In genomic region chr6:143176076-143176475, GRCm38 (mm10) we compare ENCODE assay signal across 23 mouse cellular contexts.
"Had no signal": no experiment of that assay in that cellular context is flagged by ENCODE, and none has a peak within 500 bp of the region (broad histone marks: within the 10 kb centered on the region; RNA-seq: fewer than 3 reads in every experiment).

No protein-coding gene starts in this region.

- H3K4me2 ChIP-seq: heart, embryonic 12.5 days; hindbrain, embryonic 13.5 days; hindbrain, embryonic 15.5 days; kidney, embryonic 15.5 days; limb, embryonic 13.5 days; limb, embryonic 15.5 days; liver, embryonic 12.5 days had no signal

- H3K9me3 ChIP-seq: heart, embryonic 10.5 days; heart, embryonic 12.5 days; hindbrain, embryonic 13.5 days; hindbrain, embryonic 15.5 days; kidney, embryonic 15.5 days; limb, embryonic 13.5 days; limb, embryonic 15.5 days; liver, embryonic 12.5 days had no signal

- ATAC-seq: liver, embryonic 12.5 days had no signal

- H3K4me3 ChIP-seq: gastrocnemius, adult 2 months; heart, embryonic 10.5 days; heart, embryonic 12.5 days; hindbrain, embryonic 13.5 days; hindbrain, embryonic 15.5 days; kidney, embryonic 15.5 days; limb, embryonic 13.5 days; limb, embryonic 15.5 days; liver, embryonic 12.5 days had no signal

- DNase-seq: gastrocnemius, adult 2 months; gastrocnemius, postnatal 10 days; gastrocnemius, postnatal 36 days; heart, adult 18-20 months; heart, postnatal 36 days; kidney, adult 11 months; kidney, adult 2 months; kidney, adult 9 months; kidney, postnatal 36 days; layer of hippocampus, adult 9-11 months; layer of hippocampus, postnatal 36 days; left cerebral cortex, postnatal 4 days had no signal

- H3K9ac ChIP-seq: heart, embryonic 12.5 days; hindbrain, embryonic 13.5 days; hindbrain, embryonic 15.5 days; kidney, embryonic 15.5 days; limb, embryonic 13.5 days; limb, embryonic 15.5 days; liver, embryonic 12.5 days; liver, embryonic 14.5 days had no signal

- H3K27me3 ChIP-seq: heart, embryonic 12.5 days; hindbrain, embryonic 13.5 days; hindbrain, embryonic 15.5 days; kidney, embryonic 15.5 days; limb, embryonic 13.5 days; limb, embryonic 15.5 days; liver, embryonic 12.5 days had no signal

- H3K27ac ChIP-seq: gastrocnemius, adult 2 months; heart, embryonic 10.5 days; hindbrain, embryonic 13.5 days; hindbrain, embryonic 15.5 days; hindbrain, postnatal 0 days; kidney, embryonic 15.5 days; kidney, postnatal 0 days; limb, embryonic 13.5 days; limb, embryonic 15.5 days; liver, embryonic 12.5 days; liver, embryonic 14.5 days had no signal
